Mouse (Mus musculus): ENCODE measurements at regions not wholly inside any gene's neighbourhood (a gene's known extent, or its start where the extent isn't known, plus 50 kb on each side); places are given as distances from the start of the nearest gene placed in this dataset.

DNA sequence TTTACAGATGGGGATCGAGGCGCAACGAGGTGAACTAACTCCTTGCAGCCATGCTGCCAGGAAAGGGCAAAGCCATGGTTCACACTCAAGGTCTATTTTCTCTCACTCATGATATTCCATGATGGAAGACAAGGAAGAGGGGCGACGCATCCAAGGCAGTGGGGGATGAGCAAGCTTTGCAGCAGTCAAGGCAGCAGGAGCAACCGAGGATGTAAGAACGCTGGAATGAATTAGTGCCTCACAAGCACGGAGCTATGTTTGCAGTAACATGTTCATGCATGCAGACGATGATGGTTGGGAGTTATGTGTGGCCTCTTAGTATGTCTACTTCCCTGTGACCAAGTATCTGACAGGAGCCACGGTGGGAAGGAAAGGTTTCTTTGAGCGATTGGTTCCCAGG is 156.8 kb upstream of the Agap1 start:
- TF ChIP-seq CTCF (IDR thresholded peaks at IDR 0.05) (no peak), POLR2A (IDR thresholded peaks at IDR 0.05; ENCODE audit: insufficient read depth, low read depth, low read length) (no peak)

All from heart, adult 2 months (tissue).